Mouse (Mus musculus) MEL (cell line): ENCODE measurements at regions not wholly inside any gene's neighbourhood (a gene's known extent, or its start where the extent isn't known, plus 50 kb on each side); places are given as distances from the start of the nearest gene placed in this dataset.

Source experiments
- DNase-seq: peaks from one replicate; pipeline ENCODE4 v3.0.0; 2011; ENCODE audit warnings: low read depth, low spot score
- H3K27ac ChIP-seq: 2 replicates; pipeline ENCODE4 v1.5.1; 2012; ENCODE audit warnings: low read depth, mild to moderate bottlenecking, control low read depth, low read length, moderate library complexity; ENCODE audit not compliant: control insufficient read depth
- H3K27me3 ChIP-seq, 2 experiments: fragments of 150-350 bp in 1 of 2; sonication (generic) in 1 of 2; 2 replicates each; pipeline ENCODE4 v1.6.1; 2012; ENCODE audit warnings: low read length in 2 of 2, mild to moderate bottlenecking in 2 of 2, improper control_type of control experiment in 1 of 2, moderate library complexity in 1 of 2; ENCODE audit not compliant: insufficient read depth in 2 of 2, control insufficient read depth in 1 of 2
- H3K36me3 ChIP-seq, 2 experiments: 2 replicates each; pipeline ENCODE4 v1.6.1; 2012 to 2014; ENCODE audit warnings: low read length in 2 of 2, improper control_type of control experiment in 1 of 2, inconsistent platforms in 1 of 2, mild to moderate bottlenecking in 1 of 2; ENCODE audit not compliant: insufficient read depth in 2 of 2, control insufficient read depth in 1 of 2
- H3K4me1 ChIP-seq, 2 experiments: fragments of 150-350 bp in 1 of 2; sonication (generic) in 1 of 2; 2 replicates each; pipeline ENCODE4 v1.6.1; 2012; ENCODE audit warnings: low read length in 2 of 2, improper control_type of control experiment in 1 of 2, mild to moderate bottlenecking in 1 of 2; ENCODE audit not compliant: insufficient read depth in 2 of 2, control insufficient read depth in 1 of 2
- H3K4me3 ChIP-seq, 2 experiments: fragments of 150-350 bp in 1 of 2; sonication (generic) in 1 of 2; 2 replicates each; pipeline ENCODE4 v1.5.1; 2012; ENCODE audit warnings: low read depth in 2 of 2, low read length in 2 of 2, mild to moderate bottlenecking in 2 of 2, moderate library complexity in 2 of 2, control low read depth in 1 of 2, improper control_type of control experiment in 1 of 2; ENCODE audit not compliant: control insufficient read depth in 1 of 2, insufficient read depth in 1 of 2
- H3K79me2 ChIP-seq: 2 replicates; pipeline ENCODE4 v1.6.1; 2012; ENCODE audit warnings: mild to moderate bottlenecking, low read length, moderate library complexity; ENCODE audit not compliant: control insufficient read depth, poor library complexity, insufficient read depth
- H3K9ac ChIP-seq: 2 replicates; pipeline ENCODE4 v1.6.1; 2012; ENCODE audit warnings: low read depth, mild to moderate bottlenecking, control low read depth, low read length, moderate library complexity; ENCODE audit not compliant: control insufficient read depth, poor library complexity, severe bottlenecking
- H3K9me3 ChIP-seq: fragments of 150-350 bp; sonication (generic); replicated peaks from 2 replicates; pipeline ENCODE4 v1.6.1; 2012; ENCODE audit warnings: mild to moderate bottlenecking, low read length, improper control_type of control experiment, moderate library complexity; ENCODE audit not compliant: insufficient read depth
- BHLHE40 ChIP-seq: IDR thresholded peaks from 2 replicates; pipeline ENCODE4 v1.6.1; 2012; ENCODE audit warnings: low read depth, mild to moderate bottlenecking, inconsistent platforms, low read length, improper control_type of control experiment, borderline replicate concordance
- CHD1 ChIP-seq: IDR thresholded peaks from 2 replicates; pipeline ENCODE4 v1.6.1; 2012; ENCODE audit warnings: low read depth, mild to moderate bottlenecking, inconsistent platforms, low read length, improper control_type of control experiment
- CTCF ChIP-seq, 3 experiments: IDR thresholded peaks in 2 of 3; conservative IDR thresholded peaks in 1 of 3; 2 replicates each; pipeline ENCODE4 v1.5.1; 2011 to 2012; ENCODE audit warnings: low read length in 3 of 3, low read depth in 2 of 3, mild to moderate bottlenecking in 2 of 3, improper control_type of control experiment in 1 of 3, inconsistent platforms in 1 of 3, mixed read lengths in 1 of 3, moderate library complexity in 1 of 3; ENCODE audit not compliant: control insufficient read depth in 1 of 3, insufficient read depth in 1 of 3, poor library complexity in 1 of 3, severe bottlenecking in 1 of 3
- E2F4 ChIP-seq: IDR thresholded peaks from 2 replicates; pipeline ENCODE4 v1.6.1; 2011; ENCODE audit warnings: low read depth, low read length, improper control_type of control experiment, borderline replicate concordance
- ELF1 ChIP-seq: IDR thresholded peaks from 2 replicates; pipeline ENCODE4 v1.6.1; 2014; ENCODE audit warnings: low read depth, mild to moderate bottlenecking, inconsistent platforms, low read length, improper control_type of control experiment, moderate library complexity
- EP300 ChIP-seq, 2 experiments: IDR thresholded peaks; 2 replicates each; pipeline ENCODE4 v1.6.1; 2011; ENCODE audit warnings: improper control_type of control experiment in 2 of 2, low read length in 2 of 2, low read depth in 1 of 2, mild to moderate bottlenecking in 1 of 2
- GATA1 ChIP-seq: IDR thresholded peaks from 2 replicates; pipeline ENCODE4 v1.6.1; 2011; ENCODE audit warnings: low read depth, low read length, improper control_type of control experiment
- HCFC1 ChIP-seq: IDR thresholded peaks from 2 replicates; pipeline ENCODE4 v1.6.1; 2012; ENCODE audit warnings: low read depth, mild to moderate bottlenecking, inconsistent platforms, low read length, improper control_type of control experiment, moderate library complexity
- MAZ ChIP-seq: IDR thresholded peaks from 2 replicates; pipeline ENCODE4 v1.6.1; 2012; ENCODE audit warnings: low read depth, mild to moderate bottlenecking, inconsistent platforms, low read length, improper control_type of control experiment
- MEF2A ChIP-seq: IDR thresholded peaks from 2 replicates; pipeline ENCODE4 v1.6.1; 2014; ENCODE audit warnings: low read depth, mild to moderate bottlenecking, inconsistent platforms, low read length, improper control_type of control experiment; ENCODE audit not compliant: poor library complexity, insufficient replicate concordance, severe bottlenecking; ENCODE audit errors: extremely low read depth
- MXI1 ChIP-seq: IDR thresholded peaks from 2 replicates; pipeline ENCODE4 v1.6.1; 2011; ENCODE audit warnings: mild to moderate bottlenecking, low read depth, low read length, improper control_type of control experiment
- MYB ChIP-seq: IDR thresholded peaks from 2 replicates; pipeline ENCODE4 v1.6.1; 2011; ENCODE audit warnings: mild to moderate bottlenecking, low read depth, low read length, improper control_type of control experiment
- MYC ChIP-seq: IDR thresholded peaks from 2 replicates; pipeline ENCODE4 v1.6.1; 2011; ENCODE audit warnings: low read depth, mild to moderate bottlenecking, low read length, improper control_type of control experiment, moderate library complexity
- NELFE ChIP-seq: IDR thresholded peaks from 2 replicates; pipeline ENCODE4 v1.6.1; 2011; ENCODE audit warnings: low read depth, low read length, improper control_type of control experiment
- POLR2A ChIP-seq, 2 experiments: IDR thresholded peaks; 2 replicates each; pipeline ENCODE4 v1.6.1; 2011 to 2012; ENCODE audit warnings: low read length in 2 of 2, mild to moderate bottlenecking in 2 of 2, control low read depth in 1 of 2, improper control_type of control experiment in 1 of 2, low read depth in 1 of 2, moderate library complexity in 1 of 2; ENCODE audit not compliant: control insufficient read depth in 1 of 2, insufficient read depth in 1 of 2, poor library complexity in 1 of 2
- POLR2AphosphoS2 ChIP-seq: IDR thresholded peaks from 2 replicates; pipeline ENCODE4 v1.6.1; 2011; ENCODE audit warnings: low read length, improper control_type of control experiment
- RAD21 ChIP-seq: IDR thresholded peaks from 2 replicates; pipeline ENCODE4 v1.6.1; 2011; ENCODE audit warnings: mild to moderate bottlenecking, low read depth, low read length, improper control_type of control experiment
- RCOR1 ChIP-seq: IDR thresholded peaks from 2 replicates; pipeline ENCODE4 v1.6.1; 2012; ENCODE audit warnings: low read depth, mild to moderate bottlenecking, inconsistent platforms, low read length, improper control_type of control experiment
- SIN3A ChIP-seq: IDR thresholded peaks from 2 replicates; pipeline ENCODE4 v1.6.1; 2012; ENCODE audit warnings: low read length, improper control_type of control experiment, inconsistent platforms
- TAL1 ChIP-seq: IDR thresholded peaks from 2 replicates; pipeline ENCODE4 v1.6.1; 2012; ENCODE audit warnings: mild to moderate bottlenecking, inconsistent platforms, low read length, moderate library complexity, mixed read lengths
- TBP ChIP-seq: IDR thresholded peaks from 2 replicates; pipeline ENCODE4 v1.8.0; 2011; ENCODE audit warnings: low read depth, low read length, improper control_type of control experiment
- TCF12 ChIP-seq: IDR thresholded peaks from 2 replicates; pipeline ENCODE4 v1.6.1; 2014; ENCODE audit warnings: low read depth, mild to moderate bottlenecking, inconsistent platforms, low read length, improper control_type of control experiment, moderate library complexity
- UBTF ChIP-seq: IDR thresholded peaks from 2 replicates; pipeline ENCODE4 v1.6.1; 2012; ENCODE audit warnings: low read depth, mild to moderate bottlenecking, inconsistent platforms, low read length, improper control_type of control experiment, moderate library complexity, borderline replicate concordance; ENCODE audit not compliant: insufficient read depth
- USF1 ChIP-seq: IDR thresholded peaks from 2 replicates; pipeline ENCODE4 v1.6.1; 2014; ENCODE audit warnings: low read depth, mild to moderate bottlenecking, inconsistent platforms, low read length, improper control_type of control experiment, moderate library complexity
- USF2 ChIP-seq, 2 experiments: IDR thresholded peaks; 2 replicates each; pipeline ENCODE4 v1.6.1; 2011 to 2012; ENCODE audit warnings: improper control_type of control experiment in 2 of 2, low read length in 2 of 2, borderline replicate concordance in 1 of 2, inconsistent platforms in 1 of 2, low read depth in 1 of 2, mild to moderate bottlenecking in 1 of 2; ENCODE audit not compliant: insufficient read depth in 1 of 2
- ZC3H11A ChIP-seq: IDR thresholded peaks from 2 replicates; pipeline ENCODE4 v1.6.1; 2012; ENCODE audit warnings: low read depth, mild to moderate bottlenecking, inconsistent platforms, low read length, improper control_type of control experiment

DNA sequence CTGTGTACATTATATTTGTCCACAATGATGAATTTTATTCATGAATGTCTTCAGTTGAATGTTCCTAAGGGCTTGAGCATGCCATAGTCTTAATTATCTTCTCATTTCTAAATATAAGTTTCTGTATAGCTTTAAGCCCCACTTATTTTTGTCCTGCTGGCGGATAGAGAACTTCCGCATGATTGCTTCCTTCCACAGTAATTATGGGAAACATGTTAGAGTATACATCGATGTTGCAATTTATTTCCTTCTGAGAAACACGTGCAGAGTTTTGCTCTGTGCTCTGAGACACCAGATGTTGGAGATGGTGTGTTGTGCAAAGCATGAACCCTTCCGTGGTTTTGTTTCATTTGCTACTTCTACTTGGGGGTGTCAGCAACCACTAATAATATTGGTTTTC lies 237.8 kb upstream of the Cdh18 start:
- TF ChIP-seq MYB = no peak
- TF ChIP-seq ZC3H11A = no peak
- TF ChIP-seq EP300 (IDR thresholded peaks at IDR 0.05; ENCODE audit: low read depth in 1 of 2, low read length in 2 of 2) = no peak
- no peak for TF ChIP-seq GATA1
- TF ChIP-seq POLR2AphosphoS2 = no peak
- no peak for TF ChIP-seq UBTF
- no peak for TF ChIP-seq TBP
- no peak for TF ChIP-seq MXI1
- TF ChIP-seq BHLHE40 = no peak
- TF ChIP-seq SIN3A = no peak
- no peak for TF ChIP-seq TAL1
- no peak for TF ChIP-seq USF2 (IDR thresholded peaks at IDR 0.05; ENCODE audit: borderline replicate concordance in 1 of 2, insufficient read depth in 1 of 2, low read depth in 1 of 2, low read length in 2 of 2)
- TF ChIP-seq MYC = no peak
- TF ChIP-seq E2F4 = no peak
- no peak for TF ChIP-seq POLR2A (IDR thresholded peaks at IDR 0.05; ENCODE audit: control insufficient read depth in 1 of 2, insufficient read depth in 1 of 2, low read depth in 1 of 2, low read length in 2 of 2, poor library complexity in 1 of 2)
- TF ChIP-seq ELF1 = no peak
- TF ChIP-seq CHD1 = no peak
- TF ChIP-seq USF1 = no peak
- TF ChIP-seq MEF2A = no peak
- no peak for TF ChIP-seq NELFE
- TF ChIP-seq, all 39 proteins: peak for 0
- DNase-seq = no peak
- Histone ChIP-seq H3K36me3 (no peaks in the 10 kb centered on the region), H3K4me3 (no peak overlapping the region), H3K79me2 (no peaks in the 10 kb centered on the region), H3K9me3 (no peaks in the 10 kb centered on the region), H3K9ac (no peak overlapping the region), H3K27ac (no peak overlapping the region), H3K4me1 (no peaks in the 10 kb centered on the region), H3K27me3 (no peaks in the 10 kb centered on the region)

DNA sequence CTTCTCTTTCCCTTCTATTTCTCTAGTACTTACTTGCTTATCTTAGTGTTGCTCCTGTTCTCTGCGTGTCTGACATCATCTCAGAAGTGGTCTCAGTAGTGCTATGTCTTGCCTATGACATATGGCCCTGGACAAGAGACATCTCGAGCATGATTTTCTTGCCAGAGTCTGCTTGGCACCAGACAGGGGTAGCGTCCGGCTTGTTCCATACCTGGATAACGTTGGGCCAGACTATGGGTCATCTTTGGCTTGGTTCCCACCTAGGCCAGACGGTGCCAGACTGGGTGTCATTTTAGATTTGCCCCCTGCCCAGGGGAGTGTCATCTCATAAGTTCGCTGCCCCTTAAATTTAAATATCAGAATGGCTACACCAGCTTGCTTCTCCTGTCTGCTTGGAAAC lies 229.8 kb upstream of the Cdh18 start:
- Histone ChIP-seq H3K4me3 (no peak overlapping the region), H3K27ac (no peak overlapping the region), H3K36me3 (no peaks in the 10 kb centered on the region), H3K4me1 (no peaks in the 10 kb centered on the region), H3K9ac (no peak overlapping the region), H3K27me3 (no peaks in the 10 kb centered on the region), H3K9me3 (no peaks in the 10 kb centered on the region), H3K79me2 (no peaks in the 10 kb centered on the region)
- TF ChIP-seq NELFE (no peak), SIN3A (no peak), RCOR1 (no peak), HCFC1 (no peak), UBTF (no peak), RAD21 (no peak), MYB (no peak), BHLHE40 (no peak), CHD1 (no peak), TCF12 (no peak), ZC3H11A (no peak), MXI1 (no peak), MAZ (no peak), CTCF (IDR thresholded peaks at IDR 0.05 in 2 of 3, conservative IDR thresholded peaks at IDR 0.05 in 1 of 3; ENCODE audit: control insufficient read depth in 1 of 3, insufficient read depth in 1 of 3, low read depth in 2 of 3, low read length in 3 of 3, poor library complexity in 1 of 3, severe bottlenecking in 1 of 3) (no peak)
- DNase-seq = no peak
